Mouse (Mus musculus) layer of hippocampus, adult 8-10 months (tissue): ENCODE data around the gene Ass1. TPM values are rescaled to one million over a fixed set of nuclear protein-coding genes. Genes with fewer than 3 reads are reported as not detected.
A peak's percentile ranks its signal among the peaks of the same experiment; 100 is the strongest.

ENCODE experiments used
- DNase-seq, 2 experiments: peaks; one replicate each; pipeline ENCODE4 v3.0.0; 2022; ENCODE audit warnings: low spot score in 2 of 2
- total RNA-seq, 4 experiments: library from RNA; stranded (reverse); gene quantifications; 2 replicates each; pipeline ENCODE4 v1.2.4; 2022

The Ass1 gene
- total RNA-seq, 4 experiments from 2014 or later: 35.1 to 46.8 (median 38.7) TPM

- no peak for DNase-seq
Measured at GRCm38 (mm10) chr2:31458460-31458859, 11.5 kb upstream of the Ass1 start.

- DNase-seq: no peak
Measured at GRCm38 (mm10) chr2:31458989-31459936, 10.7 kb upstream of the Ass1 start.

- no peak for DNase-seq
Measured at GRCm38 (mm10) chr2:31460025-31460571, 9.9 kb upstream of the Ass1 start.

GRCm38 (mm10) chr2:31460920-31461319 is 9.1 kb upstream of the Ass1 start:
- no peak for DNase-seq

GRCm38 (mm10) chr2:31462051-31462450 is 8.0 kb upstream of the Ass1 start:
- no peak for DNase-seq

- no peak for DNase-seq
Measured at GRCm38 (mm10) chr2:31463253-31463652, 6.8 kb upstream of the Ass1 start.

- DNase-seq: no peak
Measured at GRCm38 (mm10) chr2:31463696-31464528, 6.1 kb upstream of the Ass1 start.

- DNase-seq: no peak
Measured at GRCm38 (mm10) chr2:31464529-31464910, 5.5 kb upstream of the Ass1 start.

- DNase-seq: no peak
Measured at GRCm38 (mm10) chr2:31467457-31467856, 2.5 kb upstream of the Ass1 start.

GRCm38 (mm10) chr2:31468857-31469256 is 1.1 kb upstream of the Ass1 start:
- no peak for DNase-seq

- no peak for DNase-seq
Measured at GRCm38 (mm10) chr2:31469480-31469879, 527 bp upstream of the Ass1 start.

GRCm38 (mm10) chr2:31470683-31471385 is 827 bp downstream of the Ass1 start:
- no peak for DNase-seq

GRCm38 (mm10) chr2:31471611-31472010 is 1.6 kb downstream of the Ass1 start:
- no peak for DNase-seq

- DNase-seq: peak in 1 of 2 experiments; percentile 47
Measured at GRCm38 (mm10) chr2:31472406-31473065, 2.5 kb downstream of the Ass1 start.

GRCm38 (mm10) chr2:31473941-31474340 is 3.9 kb downstream of the Ass1 start:
- no peak for DNase-seq

- DNase-seq: no peak
Measured at GRCm38 (mm10) chr2:31474686-31475085, 4.7 kb downstream of the Ass1 start.

GRCm38 (mm10) chr2:31476107-31476820 is 6.3 kb downstream of the Ass1 start:
- DNase-seq: no peak

- no peak for DNase-seq
Measured at GRCm38 (mm10) chr2:31477234-31478161, 7.5 kb downstream of the Ass1 start.
